Mouse (Mus musculus) hindbrain, postnatal 0 days (tissue): ENCODE results near the gene Ldhc. TPM values are rescaled to one million over a fixed set of nuclear protein-coding genes. Genes with fewer than 3 reads are reported as not detected.
"Not testable (repeated sequence)": the region's sequence is repeated elsewhere in the genome, so short reads cannot be mapped to it uniquely, and the experiment has no call there.

Experiments
- ATAC-seq: fragments of 200-750 bp; cut with Nextera tagmentation; 2 replicates; pipeline ENCODE4 v1.8.0; 2017; ENCODE audit warnings: mild to moderate bottlenecking, moderate TSS enrichment, moderate library complexity
- DNase-seq: peaks from one replicate; pipeline ENCODE4 v3.0.0-alpha.2; 2015; ENCODE audit warnings: low spot score
- H3K27ac ChIP-seq: fragments of 300-500 bp; sonication (generic); 2 replicates; pipeline ENCODE4 v1.5.1; 2014; ENCODE audit warnings: mild to moderate bottlenecking
- H3K27me3 ChIP-seq: fragments of 300-500 bp; sonication (generic); 2 replicates; pipeline ENCODE4 v1.6.1; 2014; ENCODE audit warnings: low read length, mixed read lengths; ENCODE audit not compliant: insufficient read depth
- H3K36me3 ChIP-seq: fragments of 300-500 bp; sonication (generic); 2 replicates; pipeline ENCODE4 v1.6.1; 2014; ENCODE audit warnings: low read length, mixed read lengths; ENCODE audit not compliant: insufficient read depth
- H3K4me1 ChIP-seq: fragments of 300-500 bp; sonication (generic); 2 replicates; pipeline ENCODE4 v1.6.1; 2014; ENCODE audit warnings: antibody characterized with exemption, low read length, mixed read lengths; ENCODE audit not compliant: insufficient read depth
- H3K4me2 ChIP-seq: fragments of 300-500 bp; sonication (generic); 2 replicates; pipeline ENCODE4 v1.6.1; 2014; ENCODE audit warnings: low read depth, mild to moderate bottlenecking, low read length, moderate library complexity, mixed read lengths
- H3K4me3 ChIP-seq: fragments of 300-500 bp; sonication (generic); 2 replicates; pipeline ENCODE4 v1.5.1; 2014; ENCODE audit warnings: low read length
- H3K9ac ChIP-seq: fragments of 300-500 bp; sonication (generic); replicated peaks from 2 replicates; pipeline ENCODE4 v1.6.1; 2014; ENCODE audit warnings: mild to moderate bottlenecking, low read length, moderate library complexity, mixed read lengths
- H3K9me3 ChIP-seq: fragments of 300-500 bp; sonication (generic); 2 replicates; pipeline ENCODE4 v1.6.1; 2016; ENCODE audit warnings: low read length, mixed read lengths
- CTCF ChIP-seq: IDR thresholded peaks from 2 replicates; pipeline ENCODE4 v1.5.1; 2016; ENCODE audit warnings: antibody characterized with exemption, control low read depth, low read depth
- WGBS: fragments of 180-500 bp; shearing (Covaris S2); extraction: QIAGEN DNeasy Blood & Tissue Kit; methylation state at CpG from one replicate; pipeline ENCODE4 v1.1.7; 2014; 5-methylcytosine and 5-hydroxymethylcytosine counted together
- polyA plus RNA-seq: library from polyadenylated mRNA; unstranded; fragments of >200 nt; fragmentation: Nextera tagmentation; extraction: Ambion mirVana; gene quantifications from 2 replicates; pipeline ENCODE4 v1.2.1, GENCODE M21; 2015
- total RNA-seq: library from RNA; depleted of rRNA; stranded (reverse); fragments of >200 nt; gene quantifications from 2 replicates; pipeline ENCODE4 v1.2.3, GENCODE M21; 2014; rRNA removed

Ldhc gene
- total RNA-seq = not detected in 2 replicates
- polyA plus RNA-seq = 0.15 and 0.26 TPM in 2 replicates

GRCm38 (mm10) chr7:46860996-46861395 lies at the start of gene Ldhc:
Gene Ldhc (plus strand): TSS chr7:46861203.
- TF ChIP-seq CTCF = no peak
- ATAC-seq (no peak), DNase-seq (no peak)
- H3K4me3 ChIP-seq = no peak within 1 kb of the TSS
- H3K9me3 ChIP-seq = no peaks in the 10 kb centered on the region
- H3K27me3 ChIP-seq = no peaks in the 10 kb centered on the region
- H3K9ac ChIP-seq = no peak within 1 kb of the TSS
- no peak within 1 kb of the TSS for H3K4me2 ChIP-seq
- WGBS = 38% methylated on average over 10 of the region's 10 CpGs
- H3K4me1 ChIP-seq = no peaks in the 10 kb centered on the region
- no peak within 1 kb of the TSS for H3K27ac ChIP-seq
- H3K36me3 ChIP-seq = peaks cover 3% of the 10 kb centered on the region; the same call in 1 of the 2 replicates

GRCm38 (mm10) chr7:46814012-46814411 lies 47.0 kb upstream of the Ldhc start:
- Histone ChIP-seq H3K9ac (no peak overlapping the region), H3K27ac (no peak overlapping the region), H3K4me1 (no peaks in the 10 kb centered on the region), H3K36me3 (peaks cover 60% of the 10 kb centered on the region), H3K4me2 (no peak overlapping the region), H3K27me3 (no peaks in the 10 kb centered on the region), H3K9me3 (no peaks in the 10 kb centered on the region), H3K4me3 (no peak overlapping the region)
- 95% methylated on average over 4 of the region's 4 CpGs for WGBS
- ATAC-seq = no peak
- no peak for DNase-seq
- no peak for TF ChIP-seq CTCF

DNA sequence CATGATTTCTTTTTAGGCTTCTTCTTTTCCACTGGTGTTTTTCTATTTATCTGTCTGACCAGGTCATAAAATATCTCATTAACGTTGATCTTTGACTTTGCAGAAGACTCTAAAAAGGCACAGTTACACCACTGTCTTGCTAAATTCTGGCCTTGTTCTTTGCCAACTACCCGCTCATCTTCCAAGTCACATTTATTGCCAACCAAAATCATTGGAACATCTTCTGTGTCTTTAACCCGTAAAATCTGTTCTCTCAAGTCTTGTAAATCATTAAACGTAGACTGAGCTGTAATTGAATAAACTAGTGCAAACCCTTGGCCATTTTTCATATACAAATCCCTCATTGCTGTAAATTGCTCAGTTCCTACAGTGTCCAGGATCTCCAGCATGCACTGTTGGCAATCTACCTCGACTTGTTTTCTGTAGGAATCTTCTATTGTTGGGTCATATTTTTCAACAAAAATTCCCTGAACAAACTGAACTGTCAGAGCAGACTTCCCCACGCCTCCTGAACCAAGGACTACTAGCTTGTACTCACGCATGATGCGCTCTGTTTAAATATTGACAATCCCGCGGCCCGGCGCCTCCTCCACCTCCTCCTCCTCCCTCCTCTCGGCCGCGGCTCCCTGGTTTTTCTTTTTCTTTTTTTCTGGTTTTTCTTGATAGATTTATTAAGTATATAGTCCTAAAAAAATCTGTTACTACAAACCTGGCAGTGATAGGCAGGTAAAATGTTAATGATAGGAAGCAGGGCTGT lies 39.9 kb upstream of the Ldhc start:
- DNase-seq, ATAC-seq, H3K4me1 ChIP-seq, H3K4me2 ChIP-seq, H3K4me3 ChIP-seq, H3K27me3 ChIP-seq, H3K9ac ChIP-seq, H3K9me3 ChIP-seq, H3K27ac ChIP-seq: not testable (repeated sequence)
- H3K36me3 ChIP-seq = peaks cover 40% of the 10 kb centered on the region
- WGBS = 91% methylated on average over 15 of the region's 15 CpGs

- no peak for ATAC-seq
- H3K9ac ChIP-seq = no peak overlapping the region
- TF ChIP-seq CTCF = no peak
- H3K36me3 ChIP-seq = peaks cover 11% of the 10 kb centered on the region
- no peak overlapping the region for H3K27ac ChIP-seq
- no peaks in the 10 kb centered on the region for H3K4me1 ChIP-seq
- no peaks in the 10 kb centered on the region for H3K9me3 ChIP-seq
- no peaks in the 10 kb centered on the region for H3K27me3 ChIP-seq
- no peak for DNase-seq
- no peak overlapping the region for H3K4me2 ChIP-seq
- 77% methylated on average over 20 of the region's 20 CpGs for WGBS
- H3K4me3 ChIP-seq = no peak overlapping the region
Measured at GRCm38 (mm10) chr7:46827046-46827802, 33.8 kb upstream of the Ldhc start.

- Histone ChIP-seq H3K4me2 (no peak overlapping the region), H3K9ac (no peak overlapping the region), H3K36me3 (peaks cover 5% of the 10 kb centered on the region), H3K4me1 (no peaks in the 10 kb centered on the region), H3K27me3 (no peaks in the 10 kb centered on the region), H3K4me3 (no peak overlapping the region), H3K27ac (no peak overlapping the region), H3K9me3 (no peaks in the 10 kb centered on the region)
- WGBS = 92% methylated on average over 2 of the region's 2 CpGs
- ATAC-seq (no peak), DNase-seq (no peak)
- no peak for TF ChIP-seq CTCF
Measured at GRCm38 (mm10) chr7:46827803-46828184, 33.2 kb upstream of the Ldhc start.

GRCm38 (mm10) chr7:46829911-46830310 lies 31.1 kb upstream of the Ldhc start:
- Histone ChIP-seq H3K36me3 (no peaks in the 10 kb centered on the region), H3K9me3 (no peaks in the 10 kb centered on the region), H3K4me1 (no peaks in the 10 kb centered on the region), H3K4me2 (no peak overlapping the region), H3K27me3 (no peaks in the 10 kb centered on the region), H3K9ac (no peak overlapping the region), H3K27ac (no peak overlapping the region), H3K4me3 (no peak overlapping the region)
- no peak for DNase-seq
- ATAC-seq = 0 out of 2 replicates have a peak, but pooled peaks have one; percentile 15
- TF ChIP-seq CTCF = no peak
- WGBS = 76% methylated on average over 12 of the region's 12 CpGs
